Mouse (Mus musculus) lung, adult 2 months (tissue): ENCODE results near the gene Trpv2. TPM values are rescaled to one million over a fixed set of nuclear protein-coding genes. Genes with fewer than 3 reads are reported as not detected.

Experiments used
- DNase-seq: peaks from one replicate; pipeline ENCODE4 v3.0.0; 2022
- H3K4me1 ChIP-seq: fragments of 200-500 bp; 2 replicates; pipeline ENCODE4 v1.6.1; 2011; ENCODE audit warnings: low read length; ENCODE audit not compliant: control insufficient read depth, insufficient read depth
- H3K4me3 ChIP-seq: fragments of 200-500 bp; replicated peaks from 2 replicates; pipeline ENCODE3; 2011; ENCODE audit warnings: low read depth, mild to moderate bottlenecking, control low read depth, low read length; ENCODE audit errors: extremely low read depth
- CTCF ChIP-seq: fragments of 200-500 bp; IDR thresholded peaks from 2 replicates; pipeline ENCODE4 v1.5.1; 2011; ENCODE audit warnings: mild to moderate bottlenecking, low read length, control low read depth; ENCODE audit not compliant: insufficient read depth
- POLR2A ChIP-seq: fragments of 200-500 bp; IDR thresholded peaks from 2 replicates; pipeline ENCODE4 v1.6.1; 2011; ENCODE audit warnings: low read depth, mild to moderate bottlenecking, control low read depth, low read length, borderline replicate concordance; ENCODE audit errors: extremely low read depth
- WGBS: fragments of 180-500 bp; shearing (Covaris S2); methylation state at CpG from one replicate; pipeline ENCODE4 v1.1.7; 2018; 5-methylcytosine and 5-hydroxymethylcytosine counted together
- polyA plus RNA-seq: library from polyadenylated mRNA; depleted of rRNA; stranded (reverse); fragments of >200 nt; gene quantifications from 2 replicates; pipeline ENCODE4 v1.2.3, GENCODE M21; 2012

Gene Trpv2
- polyA plus RNA-seq, 1 experiment = 21.8 TPM

DNA sequence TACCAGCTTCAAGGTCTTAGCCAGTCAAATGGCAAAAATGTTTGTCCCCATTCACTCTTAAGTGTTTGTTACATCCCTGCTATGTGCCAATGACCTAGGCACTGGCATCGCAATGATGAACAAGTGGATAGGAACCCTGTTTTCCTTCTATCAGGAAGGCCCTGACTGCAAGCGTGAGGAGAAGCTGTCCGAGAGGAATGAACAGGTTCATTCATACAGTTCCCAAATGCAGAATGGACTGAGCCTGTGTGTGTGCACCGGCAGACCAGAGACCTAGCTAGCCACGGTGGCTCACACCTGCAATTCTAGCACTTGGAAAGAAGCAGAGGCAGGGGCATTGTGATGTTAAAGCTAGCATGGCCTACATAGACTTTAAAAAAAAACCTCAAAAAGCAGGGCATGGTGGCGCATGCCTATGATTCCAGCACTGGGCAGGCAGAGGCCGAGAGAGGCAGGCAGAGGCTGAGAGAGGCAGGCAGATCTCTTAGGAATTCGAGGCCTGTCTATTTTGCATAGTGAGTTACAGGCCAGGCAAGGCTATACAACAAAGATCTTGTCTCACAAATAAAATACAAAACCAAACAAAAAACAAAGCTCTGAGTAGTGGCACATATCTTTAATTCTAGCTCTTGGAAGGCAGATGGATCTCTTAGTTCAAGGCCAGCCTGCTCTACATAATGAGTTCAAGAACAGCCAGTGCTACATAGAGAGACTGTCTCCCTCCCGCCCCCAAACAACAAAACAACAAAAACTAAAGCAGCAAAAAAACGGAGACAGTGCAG lies 33.1 kb downstream of the Trpv2 start:
- WGBS = 62% methylated on average over 10 of the region's 10 CpGs
- DNase-seq = no peak
- TF ChIP-seq POLR2A (no peak), CTCF (no peak)

DNA sequence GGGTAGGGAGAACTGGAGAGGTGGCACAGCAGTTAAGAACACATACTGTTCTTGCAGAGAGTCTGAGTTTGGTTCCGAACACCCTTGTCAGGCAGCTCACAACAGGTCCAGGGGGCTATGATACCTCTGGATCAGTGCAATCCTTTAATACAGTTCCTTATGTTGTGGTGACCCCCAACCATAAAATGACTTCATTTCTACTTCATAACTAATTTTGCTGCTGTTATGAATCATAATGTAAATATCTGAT lies 33.6 kb downstream of the Trpv2 start:
- no peak for DNase-seq
- no peaks in the 10 kb centered on the region; the same call in 1 of the 2 replicates for H3K4me1 ChIP-seq
- 93% methylated on average over 1 of the region's 1 CpGs for WGBS
- TF ChIP-seq POLR2A (no peak), CTCF (no peak)
- H3K4me3 ChIP-seq = no peak overlapping the region

More for the DNA sequence above, 33.1 kb downstream of the Trpv2 start:
- H3K4me1 ChIP-seq = no peaks in the 10 kb centered on the region; the same call in 1 of the 2 replicates
- H3K4me3 ChIP-seq = no peak overlapping the region

DNA sequence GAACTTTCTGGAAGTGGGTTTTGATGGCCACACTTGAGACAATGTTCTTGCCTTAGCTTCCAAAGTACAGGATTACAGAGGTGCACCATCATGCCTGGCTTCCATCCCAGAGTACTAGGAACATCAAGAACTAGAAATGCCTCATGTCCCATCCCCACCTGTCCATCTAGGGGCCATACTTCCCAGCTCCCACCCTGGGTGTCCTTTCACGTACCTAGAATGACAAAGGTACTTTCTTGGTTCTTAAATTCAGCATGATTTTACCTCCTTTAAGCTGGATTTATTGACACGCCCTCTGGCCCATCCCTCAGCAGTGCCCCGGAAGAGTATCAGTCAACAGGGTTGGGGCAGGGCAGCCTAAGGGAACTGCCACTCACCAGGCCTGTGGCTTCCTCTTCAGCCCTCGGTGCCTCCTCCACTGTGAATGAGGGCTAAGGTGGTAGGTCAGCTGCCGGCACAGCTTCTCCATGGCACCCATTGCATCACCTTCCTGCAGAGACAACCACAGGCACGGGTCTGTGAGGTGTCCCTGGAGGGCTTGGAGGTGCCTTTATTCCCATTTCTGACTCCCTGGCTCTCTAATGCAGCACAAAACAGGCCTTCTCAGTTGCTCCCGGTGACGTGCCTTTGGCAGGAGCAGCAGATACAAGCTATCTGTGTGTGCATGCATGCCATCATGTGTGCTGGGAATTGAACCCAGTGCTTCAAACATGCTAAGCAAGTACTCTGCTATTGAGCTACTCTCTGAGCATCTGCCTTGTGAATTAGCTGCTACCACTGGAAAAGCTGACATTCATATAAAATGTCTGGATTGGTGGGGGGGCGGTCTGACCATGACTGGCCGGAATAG lies 34.8 kb downstream of the Trpv2 start:
- WGBS = 62% methylated on average over 10 of the region's 10 CpGs
- no peak for DNase-seq
- TF ChIP-seq CTCF = no peak
- TF ChIP-seq POLR2A = no peak
- H3K4me1 ChIP-seq = peaks cover 2% of the 10 kb centered on the region
- H3K4me3 ChIP-seq = no peak overlapping the region

DNA sequence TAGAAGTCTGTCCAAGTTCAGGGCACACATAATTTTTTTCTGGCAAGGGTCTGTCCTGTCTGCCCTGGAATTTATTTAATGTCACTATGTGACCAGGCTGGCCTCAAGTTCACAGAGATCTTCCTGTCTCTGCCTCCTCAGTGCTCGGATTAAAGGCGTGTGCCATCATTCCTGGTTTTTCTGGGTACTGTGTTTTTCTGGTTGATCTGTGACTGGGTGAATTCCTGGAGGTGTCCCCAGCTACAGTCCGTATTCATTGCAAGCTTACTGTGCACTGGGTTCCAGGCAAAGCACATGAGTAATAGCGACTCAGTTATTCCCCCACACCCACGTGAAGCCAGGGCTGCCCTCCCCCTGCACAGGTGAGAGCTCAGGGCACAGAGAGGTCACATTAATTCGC lies 36.0 kb downstream of the Trpv2 start:
- H3K4me1 ChIP-seq = peaks cover 3% of the 10 kb centered on the region; the same call in 1 of the 2 replicates
- no peak overlapping the region for H3K4me3 ChIP-seq
- TF ChIP-seq POLR2A (no peak), CTCF (no peak)
- 78% methylated on average over 6 of the region's 6 CpGs for WGBS
- no peak for DNase-seq

DNA sequence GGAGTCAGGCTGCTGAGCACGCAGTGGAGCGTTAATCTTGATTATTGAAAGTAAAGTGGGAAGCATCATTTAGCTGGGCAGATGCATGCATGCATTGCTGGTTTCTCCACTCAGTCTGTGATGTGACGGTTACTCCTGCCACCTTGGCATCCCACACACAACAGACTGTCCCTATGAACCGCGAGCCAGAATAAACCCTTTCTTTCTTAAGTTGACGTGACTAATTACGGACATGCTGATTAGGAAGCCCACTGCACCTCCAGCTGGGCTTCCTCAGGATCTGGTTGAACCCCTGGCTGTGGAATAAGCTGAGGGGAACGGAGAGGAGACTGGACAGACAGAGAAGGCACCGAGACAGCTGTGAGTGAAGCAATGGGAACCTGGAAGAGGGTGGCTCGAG lies 38.3 kb downstream of the Trpv2 start:
- DNase-seq = no peak
- 89% methylated on average over 10 of the region's 10 CpGs for WGBS
- Histone ChIP-seq H3K4me3 (no peak overlapping the region), H3K4me1 (peaks cover 3% of the 10 kb centered on the region; the same call in 1 of the 2 replicates)
- TF ChIP-seq CTCF (no peak), POLR2A (no peak)

DNA sequence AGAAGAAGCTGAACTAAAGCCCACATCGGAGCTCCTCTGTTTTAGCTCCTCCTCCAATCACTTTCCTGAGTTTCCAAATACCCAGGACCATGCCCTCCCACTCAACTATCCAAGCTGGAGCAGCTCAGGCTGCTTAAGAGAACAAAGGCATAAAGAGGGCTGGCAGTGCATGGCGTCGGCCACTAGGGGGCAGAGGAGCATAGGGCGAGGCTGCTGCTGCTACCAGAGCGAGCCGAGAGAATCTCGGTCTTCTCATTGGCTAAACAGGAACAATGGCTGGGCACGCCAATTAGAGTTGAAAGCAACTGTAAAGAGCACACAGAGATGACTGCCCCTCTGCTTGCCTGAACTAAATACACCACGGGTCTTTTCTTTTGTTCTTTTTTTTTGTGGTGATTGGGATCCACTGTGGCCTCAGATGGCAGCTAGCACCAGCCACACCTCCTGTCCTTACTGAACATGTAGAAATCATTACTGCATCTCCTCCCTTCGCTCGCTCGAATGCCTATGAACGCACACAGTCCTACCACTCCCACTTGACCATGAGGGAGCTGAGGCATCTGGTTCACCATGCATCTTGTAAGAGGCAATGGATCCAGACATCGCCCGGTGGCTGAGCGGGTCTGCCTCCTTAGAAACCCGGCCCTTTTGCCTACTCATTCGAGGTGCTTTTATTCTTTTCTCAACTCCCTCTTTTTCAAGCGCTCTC lies 39.5 kb downstream of the Trpv2 start:
- Histone ChIP-seq H3K4me1 (peaks cover 3% of the 10 kb centered on the region; the same call in 1 of the 2 replicates), H3K4me3 (no peak overlapping the region)
- TF ChIP-seq POLR2A (no peak), CTCF (peak; percentile 96)
- peak; percentile 86 for DNase-seq
- WGBS = 28% methylated on average over 19 of the region's 19 CpGs

DNA sequence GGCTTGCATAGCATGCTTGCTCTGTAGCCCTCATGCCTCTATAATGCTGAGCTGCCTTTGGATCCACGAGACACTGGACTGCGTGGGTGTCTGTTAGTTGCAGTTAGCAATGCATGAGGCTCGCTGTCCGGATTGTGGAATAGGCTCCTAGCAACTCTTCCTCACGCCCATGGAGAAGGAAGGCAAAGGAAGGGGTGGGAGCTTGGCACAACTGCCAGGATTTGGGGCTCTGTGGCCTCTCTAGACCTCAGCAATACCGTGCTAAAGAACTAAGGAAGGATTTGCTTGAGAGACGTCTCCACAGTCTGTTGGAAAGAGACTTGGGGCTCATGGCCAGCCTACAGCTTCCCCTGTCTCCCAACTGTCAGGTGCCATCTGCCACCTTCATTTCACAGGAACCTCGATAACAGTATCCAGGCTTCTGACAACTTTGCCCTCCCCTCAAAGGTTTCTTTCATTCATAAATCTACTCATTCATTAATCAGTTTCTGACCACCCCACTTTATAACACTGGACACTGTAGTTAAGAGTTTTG lies 40.7 kb downstream of the Trpv2 start:
- TF ChIP-seq CTCF (no peak), POLR2A (no peak)
- 90% methylated on average over 8 of the region's 8 CpGs for WGBS
- Histone ChIP-seq H3K4me3 (no peak overlapping the region), H3K4me1 (peaks cover 3% of the 10 kb centered on the region; the same call in 1 of the 2 replicates)
- DNase-seq = no peak

DNA sequence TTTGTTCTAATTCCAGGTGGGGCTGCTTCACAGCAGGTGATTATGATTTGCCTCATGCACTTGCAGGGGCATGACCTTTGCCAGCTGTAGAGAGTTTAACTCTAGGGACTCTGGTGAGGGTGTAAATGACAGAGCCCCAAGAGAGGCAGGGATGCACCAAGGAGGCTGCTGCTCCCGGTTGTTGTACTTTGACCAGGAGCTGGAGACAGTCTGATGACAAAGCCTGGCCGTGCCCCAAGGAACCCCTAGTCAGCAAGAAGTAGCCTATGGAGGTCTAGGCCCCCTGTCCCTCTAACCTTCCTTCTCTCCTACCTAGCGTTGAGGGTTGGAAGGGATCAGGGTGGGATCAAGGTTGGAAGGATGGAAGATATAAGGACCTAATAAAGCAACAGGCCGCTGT lies 41.2 kb downstream of the Trpv2 start:
- TF ChIP-seq CTCF = no peak
- no peak for TF ChIP-seq POLR2A
- DNase-seq = no peak
- WGBS = 89% methylated on average over 4 of the region's 4 CpGs
- Histone ChIP-seq H3K4me1 (peaks cover 3% of the 10 kb centered on the region; the same call in 1 of the 2 replicates), H3K4me3 (no peak overlapping the region)

DNA sequence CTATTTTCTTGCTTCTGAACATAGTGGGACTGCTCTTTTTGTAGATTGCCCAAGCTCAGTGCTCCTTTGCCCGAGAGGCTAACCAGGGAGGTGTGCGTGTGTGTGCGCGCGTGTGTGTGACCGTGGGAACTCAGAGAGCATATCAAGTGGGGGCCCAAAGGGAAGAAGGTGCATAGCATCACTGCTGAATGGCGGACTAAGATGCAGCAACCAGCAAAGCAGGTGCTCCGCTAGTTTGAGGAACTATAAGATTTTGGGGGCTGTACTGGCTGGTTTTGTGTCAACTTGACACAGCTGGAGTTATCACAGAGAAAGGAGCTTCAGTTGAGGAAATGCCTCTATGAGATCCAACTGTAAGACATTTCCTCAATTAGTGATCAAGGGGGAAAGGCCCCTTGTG lies 46.8 kb downstream of the Trpv2 start:
- Histone ChIP-seq H3K4me3 (no peak overlapping the region), H3K4me1 (no peaks in the 10 kb centered on the region)
- WGBS = 92% methylated on average over 8 of the region's 8 CpGs
- no peak for DNase-seq
- TF ChIP-seq CTCF (no peak), POLR2A (no peak)
